In genomic region chr3:36150934-36151686, GRCm38 (mm10) we compare ENCODE assay signal across 8 mouse cellular contexts. TPM values are rescaled to one million over a fixed set of nuclear protein-coding genes. Genes with fewer than 3 reads are reported as not detected.
DNase-seq lines count a peak whose midpoint lies in the region; ATAC-seq and TF ChIP-seq lines count a peak whose summit lies in the region.

Gene D3Ertd254e, plus strand, starts transcription at chr3:36151017.

- DNase-seq in CH12.LX (ENCODE audit: extremely low read depth): peak; percentile 94
- DNase-seq in c-Kit-positive CD71-positive TER-119-negative erythroid progenitor cells, embryonic 14.5 days (ENCODE audit: low read depth): peak; percentile 80
- peak; percentile 93 for DNase-seq in heart, postnatal 10 days
- peak; percentile 69 for DNase-seq in large intestine, adult 2 months (ENCODE audit: low read depth, low spot score)
- DNase-seq in liver, postnatal 0 days: peak; percentile 84
- DNase-seq in testis, postnatal 10 days (ENCODE audit: low spot score): peak; percentile 91

- peaks cover 11% of the 10 kb centered on the region for H3K79me2 ChIP-seq in CH12.LX (replicated peaks; ENCODE audit: control insufficient read depth, extremely low read depth, insufficient read depth, poor library complexity, severe bottlenecking)

- peaks cover 0 to 8% of the 10 kb centered on the region in 2 experiments for H3K36me3 ChIP-seq in CH12.LX (replicated peaks in 1 of 2; ENCODE audit: control insufficient read depth in 1 of 2, insufficient read depth in 1 of 2, low read length in 1 of 2)
- no peaks in the 10 kb centered on the region for H3K36me3 ChIP-seq in forebrain, embryonic 12.5 days (replicated peaks)
- no peaks in the 10 kb centered on the region for H3K36me3 ChIP-seq in liver, postnatal 0 days (replicated peaks; ENCODE audit: insufficient read depth, low read length)
- H3K36me3 ChIP-seq in neural tube, embryonic 14.5 days (ENCODE audit: control insufficient read depth, insufficient read depth, low read length): no peaks in the 10 kb centered on the region

- H3K27me3 ChIP-seq in CH12.LX (replicated peaks): no peaks in the 10 kb centered on the region
- H3K27me3 ChIP-seq in forebrain, embryonic 12.5 days: no peaks in the 10 kb centered on the region
- no peaks in the 10 kb centered on the region for H3K27me3 ChIP-seq in liver, postnatal 0 days (ENCODE audit: insufficient read depth, low read length)
- H3K27me3 ChIP-seq in neural tube, embryonic 14.5 days (ENCODE audit: control insufficient read depth, insufficient read depth, low read length): no peaks in the 10 kb centered on the region

- no peak within 1 kb of the TSS for H3K27ac ChIP-seq in CH12.LX (ENCODE audit: insufficient read depth, low read depth)
- H3K27ac ChIP-seq in forebrain, embryonic 12.5 days: peak within 1 kb of the TSS; percentile 93
- H3K27ac ChIP-seq in liver, postnatal 0 days (ENCODE audit: low read depth): peak within 1 kb of the TSS; percentile 71; the same call in 1 of the 2 replicates
- H3K27ac ChIP-seq in neural tube, embryonic 14.5 days (ENCODE audit: low read depth, low read length): peak within 1 kb of the TSS; percentile 90

- no peak for TF ChIP-seq EP300 in CH12.LX (IDR thresholded peaks at IDR 0.05; ENCODE audit: low read length)
- TF ChIP-seq EP300 in liver, postnatal 0 days (IDR thresholded peaks at IDR 0.05; ENCODE audit: low read depth): no peak

- no peaks in the 10 kb centered on the region for H3K9me3 ChIP-seq in CH12.LX (replicated peaks; ENCODE audit: low read length)
- H3K9me3 ChIP-seq in forebrain, embryonic 12.5 days: no peaks in the 10 kb centered on the region
- no peaks in the 10 kb centered on the region for H3K9me3 ChIP-seq in liver, postnatal 0 days (ENCODE audit: low read length)
- no peaks in the 10 kb centered on the region for H3K9me3 ChIP-seq in neural tube, embryonic 14.5 days (ENCODE audit: control insufficient read depth, low read length)

- peak; percentile 99 for ATAC-seq in forebrain, embryonic 12.5 days (ENCODE audit: low FRiP score)
- ATAC-seq in liver, postnatal 0 days: peak; percentile 98
- ATAC-seq in neural tube, embryonic 14.5 days (ENCODE audit: low read depth): peak; percentile 100

- peak within 1 kb of the TSS; percentile 61 for H3K9ac ChIP-seq in CH12.LX (ENCODE audit: insufficient read depth, low read depth)
- H3K9ac ChIP-seq in forebrain, embryonic 12.5 days: peak within 1 kb of the TSS; percentile 94
- peak within 1 kb of the TSS; percentile 87 for H3K9ac ChIP-seq in liver, postnatal 0 days (replicated peaks)
- peak within 1 kb of the TSS; percentile 97 for H3K9ac ChIP-seq in neural tube, embryonic 14.5 days (replicated peaks; ENCODE audit: low read depth, low read length)

- TF ChIP-seq POLR2A in CH12.LX (IDR thresholded peaks at IDR 0.05; ENCODE audit: low read depth, low read length): peak; percentile 86

- intact Hi-C loops in heart, postnatal 10 days (cut with DNase I): no loop called here

- TF ChIP-seq RAD21 in CH12.LX (IDR thresholded peaks at IDR 0.05; ENCODE audit: low read depth, low read length): no peak

- peak within 1 kb of the TSS; percentile 80; the same call in 1 of the 2 replicates for H3K4me2 ChIP-seq in CH12.LX (ENCODE audit: insufficient read depth, low read depth, poor library complexity, severe bottlenecking)
- peak within 1 kb of the TSS; percentile 60 for H3K4me2 ChIP-seq in forebrain, embryonic 12.5 days
- H3K4me2 ChIP-seq in liver, postnatal 0 days (ENCODE audit: low read depth, low read length): peak within 1 kb of the TSS; percentile 95
- peak within 1 kb of the TSS; percentile 53 for H3K4me2 ChIP-seq in neural tube, embryonic 14.5 days (ENCODE audit: low read depth, low read length)

- TF ChIP-seq CTCF in CH12.LX (conservative IDR thresholded peaks at IDR 0.05 in 1 of 2, IDR thresholded peaks at IDR 0.05 in 1 of 2; ENCODE audit: low read depth in 2 of 2, low read length in 2 of 2): no peak
- TF ChIP-seq CTCF in liver, postnatal 0 days (IDR thresholded peaks at IDR 0.05; ENCODE audit: low read depth): no peak

- under 1% methylated on average over 46 of the region's 54 CpGs for WGBS in forebrain, embryonic 12.5 days
- WGBS in large intestine, adult 2 months: 1% methylated on average over 54 of the region's 54 CpGs
- 3% methylated on average over 54 of the region's 54 CpGs for WGBS in liver, postnatal 0 days (ENCODE audit: insufficient replicate concordance)
- WGBS in neural tube, embryonic 14.5 days: under 1% methylated on average over 54 of the region's 54 CpGs

- in situ Hi-C loops in CH12.LX (cut with MboI; ENCODE audit: low pct_ligation_motif_present, low pct_unique_long_range_greater_than_20kb, low sequenced_read_pairs): no loop called here

- dilution Hi-C loops in CH12.LX (cut with MboI; ENCODE audit: extremely low pct_ligation_motif_present, extremely low pct_unique_long_range_greater_than_20kb, low sequenced_read_pairs): no loop called here

- peaks cover 5 to 18% of the 10 kb centered on the region in 2 experiments for H3K4me1 ChIP-seq in CH12.LX (ENCODE audit: control insufficient read depth in 1 of 2, insufficient read depth in 2 of 2)
- H3K4me1 ChIP-seq in forebrain, embryonic 12.5 days: peaks cover 32% of the 10 kb centered on the region
- H3K4me1 ChIP-seq in liver, postnatal 0 days (ENCODE audit: insufficient read depth): peaks cover 8% of the 10 kb centered on the region; the same call in 1 of the 2 replicates
- H3K4me1 ChIP-seq in neural tube, embryonic 14.5 days (ENCODE audit: control insufficient read depth, insufficient read depth, low read length): peaks cover 17% of the 10 kb centered on the region

- H3K4me3 ChIP-seq in CH12.LX (replicated peaks in 1 of 3; ENCODE audit: low read depth in 2 of 3, low read length in 2 of 3, poor library complexity in 1 of 3): peak within 1 kb of the TSS; percentile 90 to 99 (median 96)
- H3K4me3 ChIP-seq in forebrain, embryonic 12.5 days (replicated peaks): peak within 1 kb of the TSS; percentile 91
- H3K4me3 ChIP-seq in liver, postnatal 0 days (ENCODE audit: low read depth, low read length): peak within 1 kb of the TSS; percentile 90
- peak within 1 kb of the TSS; percentile 96 for H3K4me3 ChIP-seq in neural tube, embryonic 14.5 days (ENCODE audit: low read depth, low read length)

TF ChIP-seq in CH12.LX, 34 proteins besides CTCF, POLR2A, EP300 and RAD21 (continues in another document):
- TF ChIP-seq CHD1 (IDR thresholded peaks at IDR 0.05; ENCODE audit: low read depth, low read length): no peak
- no peak for TF ChIP-seq USF2 (conservative IDR thresholded peaks at IDR 0.05; ENCODE audit: low read depth, low read length)
- no peak for TF ChIP-seq PAX5 (IDR thresholded peaks at IDR 0.05; ENCODE audit: low read length)
- TF ChIP-seq ZMIZ1 (IDR thresholded peaks at IDR 0.05; ENCODE audit: low read depth, low read length): no peak
- TF ChIP-seq ZC3H11A (IDR thresholded peaks at IDR 0.05; ENCODE audit: low read depth, low read length): no peak
- TF ChIP-seq BHLHE40 (IDR thresholded peaks at IDR 0.05; ENCODE audit: low read depth, low read length): no peak
- TF ChIP-seq SMC3 (IDR thresholded peaks at IDR 0.05; ENCODE audit: low read depth, low read length): no peak
- TF ChIP-seq ZNF384 (IDR thresholded peaks at IDR 0.05; ENCODE audit: low read depth, low read length): no peak
- no peak for TF ChIP-seq UBTF (IDR thresholded peaks at IDR 0.05; ENCODE audit: low read depth, low read length)
- peak; percentile 42; the same call in 1 of the 2 replicates for TF ChIP-seq SIN3A (IDR thresholded peaks at IDR 0.05; ENCODE audit: low read length)
- TF ChIP-seq MEF2A (IDR thresholded peaks at IDR 0.05; ENCODE audit: borderline replicate concordance, low read depth, low read length): peak; percentile 44; the same call in 1 of the 2 replicates
- no peak for TF ChIP-seq NRF1 (IDR thresholded peaks at IDR 0.05; ENCODE audit: low read depth, low read length)
- TF ChIP-seq POLR2AphosphoS2 (IDR thresholded peaks at IDR 0.05; ENCODE audit: low read depth, low read length): 0 out of 2 replicates have a peak, but pooled peaks have one; percentile 31
- peak; percentile 48; the same call in 1 of the 2 replicates for TF ChIP-seq KAT2A (IDR thresholded peaks at IDR 0.05; ENCODE audit: insufficient replicate concordance, low read length)
- TF ChIP-seq TBP (conservative IDR thresholded peaks at IDR 0.05; ENCODE audit: low read depth, low read length): peak; percentile 81
- no peak for TF ChIP-seq JUN (IDR thresholded peaks at IDR 0.05; ENCODE audit: insufficient read depth, low read depth, low read length)
- peak; percentile 69 for TF ChIP-seq TCF12 (IDR thresholded peaks at IDR 0.05; ENCODE audit: low read depth, low read length)
- no peak for TF ChIP-seq MAX (IDR thresholded peaks at IDR 0.05; ENCODE audit: low read length)
- TF ChIP-seq RCOR1 (conservative IDR thresholded peaks at IDR 0.05; ENCODE audit: low read depth, low read length): no peak
- TF ChIP-seq JUND (conservative IDR thresholded peaks at IDR 0.05; ENCODE audit: low read depth, low read length): no peak
- no peak for TF ChIP-seq MAZ (IDR thresholded peaks at IDR 0.05; ENCODE audit: low read depth, low read length)
- TF ChIP-seq MAFK (IDR thresholded peaks at IDR 0.05; ENCODE audit: insufficient replicate concordance, low read length): no peak
- no peak for TF ChIP-seq ETS1 (conservative IDR thresholded peaks at IDR 0.05; ENCODE audit: low read depth, low read length)
- TF ChIP-seq GABPA (IDR thresholded peaks at IDR 0.05; ENCODE audit: insufficient replicate concordance, low read depth, low read length): no peak
- peak; percentile 84 for TF ChIP-seq NELFE (IDR thresholded peaks at IDR 0.05; ENCODE audit: low read depth, low read length)
- peak; percentile 74; the same call in 1 of the 2 replicates for TF ChIP-seq MXI1 (IDR thresholded peaks at IDR 0.05; ENCODE audit: low read depth, low read length)
- peak; percentile 59 for TF ChIP-seq HCFC1 (IDR thresholded peaks at IDR 0.05; ENCODE audit: low read depth, low read length)
- TF ChIP-seq ELF1 (IDR thresholded peaks at IDR 0.05; ENCODE audit: low read depth, low read length): peak; percentile 76
- no peak; the same call in 1 of the 2 replicates for TF ChIP-seq IRF4 (IDR thresholded peaks at IDR 0.05; ENCODE audit: low read depth, low read length)
- TF ChIP-seq MYC (IDR thresholded peaks at IDR 0.05; ENCODE audit: low read depth, low read length): no peak

RNA-seq across cellular contexts. Expression of gene D3Ertd254e, which starts in this region (rescaled TPM):
- total RNA-seq in CH12.LX (2012; rRNA removed): 3.0 and 3.4 TPM in 2 replicates
- total RNA-seq in CH12.LX (2014; rRNA removed): 5.0 and 5.8 TPM in 2 replicates
- polyA plus RNA-seq in CH12.LX (2012; ENCODE audit: insufficient read length, low read depth): 4.7 and 4.8 TPM in 2 replicates
- polyA plus RNA-seq in forebrain, embryonic 12.5 days (2016; fragmentation: Nextera tagmentation; extraction: Ambion mirVana): 9.0 and 11.4 TPM in 2 replicates
- total RNA-seq in heart, postnatal 10 days (2021): 1 to 10 TPM; 5.5 to 6.3 TPM
- polyA plus RNA-seq in large intestine, adult 2 months (2012; rRNA removed): 0.45 and 0.80 TPM in 2 replicates
- 0.71 and 0.87 TPM in 2 replicates for polyA plus RNA-seq in liver, postnatal 0 days (2015; fragmentation: Nextera tagmentation; extraction: Ambion mirVana)
- polyA plus RNA-seq in neural tube, embryonic 14.5 days (2014; fragmentation: Nextera tagmentation; extraction: Ambion mirVana): 18.6 and 24.2 TPM in 2 replicates

Comparison
In these comparisons a context has a peak if more than half of its experiments do, and no peak if none do; other contexts are left out.
1. Peak in DNase-seq in large intestine, adult 2 months; RNA of the gene not detected or under 1 TPM.
2. Peak in DNase-seq, ATAC-seq, H3K4me3 ChIP-seq, H3K27ac ChIP-seq, H3K9ac ChIP-seq and H3K4me2 ChIP-seq in liver, postnatal 0 days; RNA of the gene not detected or under 1 TPM.